Mouse (Mus musculus): ENCODE data around the gene Ccdc170. TPM values are rescaled to one million over a fixed set of nuclear protein-coding genes. Genes with fewer than 3 reads are reported as not detected.

Gene Ccdc170
- polyA plus RNA-seq, 1 experiment from 2014 or later, result 0.11 TPM

DNA sequence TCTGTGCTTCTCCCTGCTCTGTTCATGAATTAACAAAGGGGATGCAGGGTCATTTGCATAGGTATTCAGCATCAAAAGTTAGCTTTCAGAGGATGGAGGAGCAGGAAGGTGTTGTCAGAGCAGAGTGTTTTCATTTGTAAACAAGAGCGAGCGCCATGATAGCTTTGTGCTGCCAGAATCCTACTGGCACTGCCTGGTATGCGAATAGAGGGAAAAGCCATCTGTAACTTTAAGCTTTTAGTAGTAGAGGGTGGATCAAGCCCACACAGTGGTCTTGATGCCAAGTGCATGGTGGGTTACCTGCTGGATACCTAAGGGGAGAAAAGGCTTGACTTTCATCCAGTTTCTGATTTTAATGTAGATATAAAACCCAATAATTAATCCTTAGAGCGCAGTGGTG lies 89.0 kb downstream of the Ccdc170 start:
- no peaks in the 10 kb centered on the region for H3K9me3 ChIP-seq (ENCODE audit: control insufficient read depth, low read length)
- no peaks in the 10 kb centered on the region for H3K27me3 ChIP-seq (ENCODE audit: control insufficient read depth, insufficient read depth, low read length)
- H3K27ac ChIP-seq (ENCODE audit: low read depth, low read length), result no peak overlapping the region
- H3K36me3 ChIP-seq (ENCODE audit: control insufficient read depth, insufficient read depth, low read length), result no peaks in the 10 kb centered on the region
- H3K4me3 ChIP-seq (ENCODE audit: low read depth, low read length), result no peak overlapping the region
- WGBS, result 71% methylated on average over 4 of the region's 4 CpGs
- no peaks in the 10 kb centered on the region for H3K4me1 ChIP-seq (ENCODE audit: control insufficient read depth, insufficient read depth, low read length)
- no peak for ATAC-seq (ENCODE audit: low FRiP score)
- DNase-seq (ENCODE audit: low spot score, missing footprints), result no peak
- no peak overlapping the region for H3K9ac ChIP-seq (ENCODE audit: low read length)
- no peak overlapping the region for H3K4me2 ChIP-seq

DNA sequence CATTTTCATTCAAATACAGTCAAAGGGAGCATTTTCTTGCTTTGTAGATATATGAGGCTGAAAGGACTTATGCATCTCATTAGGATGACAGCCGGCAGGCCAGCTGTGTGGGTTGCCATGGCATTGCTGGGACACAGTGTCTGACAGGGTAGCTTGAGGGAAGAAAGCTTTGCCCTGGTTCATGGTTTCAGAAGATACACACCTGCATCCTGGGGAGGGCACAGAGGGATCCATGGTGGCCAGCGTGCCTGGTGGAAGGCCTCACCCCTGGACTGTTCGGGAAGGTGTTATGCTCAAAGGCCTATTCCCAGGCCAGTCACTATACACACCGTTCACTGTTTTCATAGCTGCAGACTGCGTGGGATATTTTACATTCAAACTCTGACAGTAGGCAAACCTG lies 99.6 kb downstream of the Ccdc170 start:
- no peak overlapping the region for H3K9ac ChIP-seq (ENCODE audit: low read length)
- no peak overlapping the region for H3K27ac ChIP-seq (ENCODE audit: low read depth, low read length)
- ATAC-seq (ENCODE audit: low FRiP score) (peak; percentile 69), DNase-seq (ENCODE audit: low spot score, missing footprints) (peak; percentile 84)
- no peaks in the 10 kb centered on the region for H3K36me3 ChIP-seq (ENCODE audit: control insufficient read depth, insufficient read depth, low read length)
- H3K4me3 ChIP-seq (ENCODE audit: low read depth, low read length), result no peak overlapping the region
- H3K9me3 ChIP-seq (ENCODE audit: control insufficient read depth, low read length), result no peaks in the 10 kb centered on the region
- WGBS, result 81% methylated on average over 5 of the region's 5 CpGs
- H3K4me2 ChIP-seq, result no peak overlapping the region
- no peaks in the 10 kb centered on the region for H3K4me1 ChIP-seq (ENCODE audit: control insufficient read depth, insufficient read depth, low read length)
- H3K27me3 ChIP-seq (ENCODE audit: control insufficient read depth, insufficient read depth, low read length), result no peaks in the 10 kb centered on the region

DNA sequence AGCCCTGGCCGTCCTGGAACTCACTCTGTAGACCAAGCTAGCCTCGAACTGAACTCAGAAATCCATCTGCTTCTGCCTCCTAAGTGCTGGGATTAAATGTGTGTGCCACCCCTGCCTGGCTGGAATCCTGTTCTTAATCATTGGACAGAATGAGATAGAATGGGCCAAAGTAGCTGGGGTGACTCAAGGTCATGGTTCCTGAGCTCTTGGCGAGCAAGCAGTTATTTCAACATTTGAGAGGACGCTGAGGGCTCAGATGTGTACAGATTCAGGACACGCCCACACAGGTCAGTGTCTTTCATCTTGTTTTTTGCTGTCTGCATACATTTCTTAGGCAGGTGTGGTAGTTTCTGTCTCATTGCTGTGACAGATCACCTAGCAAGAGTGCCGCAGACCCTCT lies 104.4 kb downstream of the Ccdc170 start:
- no peaks in the 10 kb centered on the region for H3K9me3 ChIP-seq (ENCODE audit: control insufficient read depth, low read length)
- H3K4me3 ChIP-seq (ENCODE audit: low read depth, low read length), result no peak overlapping the region
- no peak overlapping the region for H3K27ac ChIP-seq (ENCODE audit: low read depth, low read length)
- H3K27me3 ChIP-seq (ENCODE audit: control insufficient read depth, insufficient read depth, low read length), result no peaks in the 10 kb centered on the region
- H3K4me2 ChIP-seq, result no peak overlapping the region
- no peaks in the 10 kb centered on the region for H3K4me1 ChIP-seq (ENCODE audit: control insufficient read depth, insufficient read depth, low read length)
- DNase-seq (ENCODE audit: low spot score, missing footprints) (no peak), ATAC-seq (ENCODE audit: low FRiP score) (no peak)
- WGBS, result 88% methylated on average over 6 of the region's 6 CpGs
- H3K36me3 ChIP-seq (ENCODE audit: control insufficient read depth, insufficient read depth, low read length), result no peaks in the 10 kb centered on the region
- no peak overlapping the region for H3K9ac ChIP-seq (ENCODE audit: low read length)

DNA sequence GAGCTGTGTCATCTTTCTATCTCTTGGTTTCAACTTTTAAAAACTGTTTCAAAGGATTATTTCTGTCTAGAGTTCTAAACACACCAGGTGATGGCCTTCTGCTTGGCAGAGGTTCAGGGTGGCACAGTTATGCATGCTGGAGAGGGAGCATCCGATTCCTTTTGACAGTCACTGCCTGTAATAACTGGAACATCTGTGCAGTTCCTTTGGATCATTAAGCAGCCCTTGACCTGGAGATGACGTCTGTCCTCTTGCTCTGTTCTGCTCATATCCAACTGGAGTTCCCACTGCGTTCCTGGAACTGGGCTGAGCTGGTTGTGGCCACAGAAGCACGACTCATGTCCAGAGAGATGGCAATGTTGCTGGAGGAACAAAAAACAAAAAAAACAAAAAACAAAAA lies 107.3 kb downstream of the Ccdc170 start:
- 87% methylated on average over 4 of the region's 4 CpGs for WGBS
- no peaks in the 10 kb centered on the region for H3K9me3 ChIP-seq (ENCODE audit: control insufficient read depth, low read length)
- H3K36me3 ChIP-seq (ENCODE audit: control insufficient read depth, insufficient read depth, low read length), result no peaks in the 10 kb centered on the region
- no peaks in the 10 kb centered on the region for H3K27me3 ChIP-seq (ENCODE audit: control insufficient read depth, insufficient read depth, low read length)
- no peak overlapping the region for H3K9ac ChIP-seq (ENCODE audit: low read length)
- H3K4me2 ChIP-seq, result no peak overlapping the region
- H3K4me3 ChIP-seq (ENCODE audit: low read depth, low read length), result no peak overlapping the region
- H3K27ac ChIP-seq (ENCODE audit: low read depth, low read length), result no peak overlapping the region
- no peaks in the 10 kb centered on the region for H3K4me1 ChIP-seq (ENCODE audit: control insufficient read depth, insufficient read depth, low read length)
- no peak for DNase-seq (ENCODE audit: low spot score, missing footprints)
- ATAC-seq (ENCODE audit: low FRiP score), result no peak

DNA sequence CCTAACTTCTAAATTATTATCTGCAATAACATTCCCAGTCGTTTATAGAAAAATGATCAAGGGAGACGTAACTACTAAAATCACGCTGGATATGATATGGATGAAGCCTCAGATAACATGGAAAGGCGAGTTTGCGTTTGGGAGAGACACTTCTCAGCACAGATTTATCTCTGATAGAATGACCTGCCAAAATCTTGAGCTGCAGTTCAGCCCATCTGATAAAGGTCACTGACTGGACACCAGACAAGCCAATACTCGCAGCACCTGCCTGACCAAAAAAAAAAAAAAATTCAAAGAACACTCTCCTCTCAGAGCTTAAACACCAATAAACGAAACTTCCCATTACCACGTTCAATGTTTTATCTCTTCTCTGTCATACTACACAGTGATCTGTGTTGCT lies 108.7 kb downstream of the Ccdc170 start:
- H3K9ac ChIP-seq (ENCODE audit: low read length), result no peak overlapping the region
- WGBS, result 85% methylated on average over 8 of the region's 8 CpGs
- no peak overlapping the region for H3K4me2 ChIP-seq
- H3K36me3 ChIP-seq (ENCODE audit: control insufficient read depth, insufficient read depth, low read length), result no peaks in the 10 kb centered on the region
- H3K4me3 ChIP-seq (ENCODE audit: low read depth, low read length), result no peak overlapping the region
- H3K27ac ChIP-seq (ENCODE audit: low read depth, low read length), result no peak overlapping the region
- no peaks in the 10 kb centered on the region for H3K4me1 ChIP-seq (ENCODE audit: control insufficient read depth, insufficient read depth, low read length)
- no peaks in the 10 kb centered on the region for H3K9me3 ChIP-seq (ENCODE audit: control insufficient read depth, low read length)
- ATAC-seq (ENCODE audit: low FRiP score), result no peak
- no peak for DNase-seq (ENCODE audit: low spot score, missing footprints)
- no peaks in the 10 kb centered on the region for H3K27me3 ChIP-seq (ENCODE audit: control insufficient read depth, insufficient read depth, low read length)

DNA sequence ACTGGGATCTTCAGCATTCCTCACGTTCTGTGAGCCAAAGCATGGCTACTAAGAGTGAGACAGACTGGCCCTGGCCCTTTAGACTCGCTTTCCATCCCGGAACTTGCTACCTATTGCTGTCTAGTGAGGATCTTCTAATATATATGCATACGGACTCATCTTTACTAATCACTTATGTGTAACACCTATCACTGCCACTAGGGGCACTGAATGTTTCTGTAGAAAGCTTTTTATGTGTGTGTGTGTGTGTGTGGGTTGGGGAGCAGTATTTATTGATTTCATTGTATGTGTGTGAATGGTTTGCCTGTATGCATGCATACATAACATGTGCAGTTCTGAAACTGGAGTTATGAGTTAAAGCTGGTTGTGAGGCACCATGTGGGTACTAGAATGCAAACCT lies 111.5 kb downstream of the Ccdc170 start:
- Histone ChIP-seq H3K9ac (ENCODE audit: low read length) (no peak overlapping the region), H3K4me2 (no peak overlapping the region), H3K27me3 (ENCODE audit: control insufficient read depth, insufficient read depth, low read length) (no peaks in the 10 kb centered on the region), H3K4me3 (ENCODE audit: low read depth, low read length) (no peak overlapping the region), H3K9me3 (ENCODE audit: control insufficient read depth, low read length) (no peaks in the 10 kb centered on the region), H3K4me1 (ENCODE audit: control insufficient read depth, insufficient read depth, low read length) (no peaks in the 10 kb centered on the region), H3K27ac (ENCODE audit: low read depth, low read length) (no peak overlapping the region), H3K36me3 (ENCODE audit: control insufficient read depth, insufficient read depth, low read length) (no peaks in the 10 kb centered on the region)
- 73% methylated on average over 4 of the region's 4 CpGs for WGBS
- DNase-seq (ENCODE audit: low spot score, missing footprints) (no peak), ATAC-seq (ENCODE audit: low FRiP score) (no peak)

DNA sequence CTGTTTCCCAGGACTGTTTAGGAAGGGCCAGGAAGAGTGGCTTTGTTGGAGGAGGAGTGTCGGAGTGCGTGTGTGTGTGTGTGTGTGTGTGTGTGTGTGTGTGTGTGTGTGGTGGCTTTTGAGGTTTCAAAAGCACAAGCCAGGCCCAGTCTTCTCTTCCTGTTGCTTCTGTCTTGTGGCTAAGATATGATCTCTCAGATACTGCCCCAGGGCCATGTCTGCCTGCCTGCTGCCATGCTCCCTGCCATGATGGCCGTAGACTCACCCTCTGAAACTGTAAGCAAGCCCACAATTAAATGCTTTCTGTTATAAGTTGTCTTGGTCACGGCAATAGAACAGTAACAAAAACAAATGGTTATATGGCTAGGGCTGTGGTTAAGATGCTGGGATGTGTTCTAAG lies 114.9 kb downstream of the Ccdc170 start:
- no peaks in the 10 kb centered on the region for H3K27me3 ChIP-seq (ENCODE audit: control insufficient read depth, insufficient read depth, low read length)
- WGBS, result 91% methylated on average over 4 of the region's 4 CpGs
- H3K27ac ChIP-seq (ENCODE audit: low read depth, low read length), result no peak overlapping the region
- ATAC-seq (ENCODE audit: low FRiP score) (no peak), DNase-seq (ENCODE audit: low spot score, missing footprints) (no peak)
- H3K36me3 ChIP-seq (ENCODE audit: control insufficient read depth, insufficient read depth, low read length), result no peaks in the 10 kb centered on the region
- H3K9me3 ChIP-seq (ENCODE audit: control insufficient read depth, low read length), result no peaks in the 10 kb centered on the region
- no peaks in the 10 kb centered on the region for H3K4me1 ChIP-seq (ENCODE audit: control insufficient read depth, insufficient read depth, low read length)
- no peak overlapping the region for H3K9ac ChIP-seq (ENCODE audit: low read length)
- H3K4me2 ChIP-seq, result no peak overlapping the region
- H3K4me3 ChIP-seq (ENCODE audit: low read depth, low read length), result no peak overlapping the region

DNA sequence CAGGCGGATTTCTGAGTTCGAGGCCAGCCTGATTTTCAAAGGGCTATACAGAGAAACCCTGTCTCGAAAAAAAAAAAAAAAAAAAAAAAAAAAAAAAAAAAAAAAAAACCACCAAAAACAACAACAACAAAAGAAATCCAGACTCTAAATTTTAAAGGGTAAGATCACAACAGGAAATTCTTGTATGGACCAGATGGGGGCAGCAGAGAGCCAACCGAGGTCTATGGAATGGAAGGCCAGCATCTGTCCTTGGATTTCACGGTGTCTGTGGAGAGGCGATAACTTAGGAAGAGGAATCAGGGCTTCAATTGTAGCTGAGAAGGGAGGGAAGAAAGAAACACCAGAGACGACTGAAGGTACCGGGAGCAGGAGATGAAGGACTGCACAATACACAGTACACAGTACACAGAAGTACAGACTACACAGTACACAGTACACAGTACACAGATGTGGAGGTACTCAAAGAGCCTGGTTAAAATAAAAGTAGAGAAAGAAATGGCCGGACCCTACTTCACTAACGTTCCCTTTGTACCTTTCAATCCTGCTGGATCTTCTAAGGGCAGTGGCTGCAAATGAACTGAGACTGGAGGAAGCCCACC lies 116.0 kb downstream of the Ccdc170 start:
- Histone ChIP-seq H3K9ac (ENCODE audit: low read length) (no peak overlapping the region), H3K9me3 (ENCODE audit: control insufficient read depth, low read length) (no peaks in the 10 kb centered on the region), H3K4me3 (ENCODE audit: low read depth, low read length) (no peak overlapping the region), H3K27me3 (ENCODE audit: control insufficient read depth, insufficient read depth, low read length) (no peaks in the 10 kb centered on the region), H3K4me1 (ENCODE audit: control insufficient read depth, insufficient read depth, low read length) (no peaks in the 10 kb centered on the region), H3K36me3 (ENCODE audit: control insufficient read depth, insufficient read depth, low read length) (no peaks in the 10 kb centered on the region), H3K27ac (ENCODE audit: low read depth, low read length) (no peak overlapping the region), H3K4me2 (no peak overlapping the region)
- 0 out of 2 replicates have a peak, but pooled peaks have one; percentile 35 for ATAC-seq (ENCODE audit: low FRiP score)
- 74% methylated on average over 10 of the region's 10 CpGs for WGBS
- DNase-seq (ENCODE audit: low spot score, missing footprints), result peak; percentile 93

DNA sequence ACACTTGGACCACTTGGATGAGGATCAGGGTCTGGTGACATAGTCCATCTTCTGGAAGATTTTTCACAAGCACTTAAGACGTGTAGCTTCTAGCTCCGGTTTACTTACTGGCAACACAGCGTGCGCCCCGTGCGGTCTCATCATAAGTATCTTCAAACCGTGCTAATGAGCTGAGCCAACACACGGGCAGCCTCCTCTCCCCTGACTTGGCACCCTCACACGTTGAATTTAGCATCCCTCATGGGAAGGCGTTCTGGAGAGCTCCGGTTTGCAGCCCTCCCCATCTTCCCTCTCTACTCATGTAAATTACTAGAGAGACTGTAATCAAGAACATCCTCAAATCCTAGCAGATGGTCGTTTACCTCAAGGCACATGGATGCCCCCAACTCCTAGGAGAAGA lies 116.6 kb downstream of the Ccdc170 start:
- 88% methylated on average over 12 of the region's 12 CpGs for WGBS
- Histone ChIP-seq H3K9ac (ENCODE audit: low read length) (no peak overlapping the region), H3K4me2 (no peak overlapping the region), H3K4me1 (ENCODE audit: control insufficient read depth, insufficient read depth, low read length) (no peaks in the 10 kb centered on the region), H3K9me3 (ENCODE audit: control insufficient read depth, low read length) (no peaks in the 10 kb centered on the region), H3K27ac (ENCODE audit: low read depth, low read length) (no peak overlapping the region), H3K4me3 (ENCODE audit: low read depth, low read length) (no peak overlapping the region), H3K27me3 (ENCODE audit: control insufficient read depth, insufficient read depth, low read length) (no peaks in the 10 kb centered on the region), H3K36me3 (ENCODE audit: control insufficient read depth, insufficient read depth, low read length) (no peaks in the 10 kb centered on the region)
- no peak for ATAC-seq (ENCODE audit: low FRiP score)
- DNase-seq (ENCODE audit: low spot score, missing footprints), result no peak

DNA sequence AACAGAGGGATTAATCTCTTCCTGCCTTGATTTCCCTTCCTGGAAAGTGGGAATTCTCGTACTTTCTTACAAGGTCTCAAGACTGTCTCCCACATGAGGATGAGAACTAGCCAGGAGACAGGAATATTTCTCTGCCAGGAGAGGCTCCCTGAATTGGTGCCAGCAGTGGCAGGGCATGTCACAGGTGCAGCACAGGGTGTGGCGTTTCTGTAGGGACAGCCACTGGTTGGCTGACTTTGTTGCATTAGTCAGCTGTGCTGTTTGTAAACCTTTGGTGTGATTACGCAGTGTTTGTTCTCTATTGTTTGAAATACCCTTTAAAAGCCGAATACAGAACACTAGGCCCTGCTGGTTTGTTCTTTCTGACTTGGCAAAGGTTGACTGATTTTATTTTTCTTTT lies 117.3 kb downstream of the Ccdc170 start:
- Histone ChIP-seq H3K4me3 (ENCODE audit: low read depth, low read length) (no peak overlapping the region), H3K9me3 (ENCODE audit: control insufficient read depth, low read length) (no peaks in the 10 kb centered on the region), H3K36me3 (ENCODE audit: control insufficient read depth, insufficient read depth, low read length) (no peaks in the 10 kb centered on the region), H3K4me2 (no peak overlapping the region), H3K27ac (ENCODE audit: low read depth, low read length) (no peak overlapping the region), H3K9ac (ENCODE audit: low read length) (no peak overlapping the region), H3K4me1 (ENCODE audit: control insufficient read depth, insufficient read depth, low read length) (no peaks in the 10 kb centered on the region), H3K27me3 (ENCODE audit: control insufficient read depth, insufficient read depth, low read length) (no peaks in the 10 kb centered on the region)
- no peak for ATAC-seq (ENCODE audit: low FRiP score)
- no peak for DNase-seq (ENCODE audit: low spot score, missing footprints)
- 84% methylated on average over 4 of the region's 4 CpGs for WGBS
